Mouse (Mus musculus) frontal cortex, postnatal 36 days (tissue): Measurements from ENCODE around the gene Olfr1211.

Experiments
- DNase-seq, 2 experiments: peaks; one replicate each; pipeline ENCODE4 v3.0.0; 2022; ENCODE audit warnings: low spot score in 2 of 2

The Olfr1211 gene

DNA sequence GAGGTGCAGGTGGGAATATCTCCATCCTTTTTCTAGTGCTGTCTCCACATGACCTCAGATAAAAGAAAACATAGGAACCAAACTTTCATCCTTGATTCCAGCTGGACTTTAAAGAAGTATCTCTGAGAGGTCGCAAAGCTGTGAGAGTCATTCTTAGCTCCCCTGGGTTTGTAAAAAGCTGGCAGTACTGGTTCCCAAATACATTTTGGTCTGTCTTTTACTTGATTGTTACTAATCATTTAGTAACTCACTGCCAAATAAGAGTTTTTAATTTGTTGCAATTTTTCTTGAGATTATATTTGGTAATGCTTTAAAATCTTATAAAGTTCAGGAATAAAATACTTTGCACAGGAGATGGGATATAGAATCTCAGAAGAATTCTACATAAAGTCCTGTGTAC lies at the start of gene Olfr1211:
Olfr1211 (minus strand) TSS at position 101 of the 400 bp plus-strand sequence.
- no peak for DNase-seq

DNA sequence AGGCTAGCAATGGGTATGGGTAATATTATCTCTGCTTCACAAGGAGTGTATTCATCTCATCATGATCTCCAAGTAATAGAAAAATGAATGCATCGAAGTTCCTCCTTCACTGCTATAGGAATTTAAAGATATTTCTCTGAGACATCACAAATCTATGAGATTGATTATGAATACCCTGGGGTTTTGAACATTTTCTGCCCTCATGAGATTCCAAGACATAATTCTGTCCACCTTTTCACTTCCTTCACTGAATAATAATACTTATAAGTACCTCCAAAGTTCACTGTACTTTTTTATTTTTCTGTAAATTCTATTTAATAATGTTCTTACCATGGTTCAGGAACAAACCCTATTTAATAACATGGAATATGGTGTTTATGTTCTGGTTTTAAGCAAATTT lies 42.3 kb upstream of the Olfr1211 start, which contains the start of gene Gm13762:
Gm13762 (minus strand) TSS at position 101 of the 400 bp plus-strand sequence.
- DNase-seq, result no peak

- DNase-seq, result no peak
Measured at GRCm38 (mm10) chr2:88953669-88954068, 15.8 kb upstream of the Olfr1211 start, which contains the start of gene Olfr1212. Olfr1212 (plus strand) TSS chr2:88953969.

DNA sequence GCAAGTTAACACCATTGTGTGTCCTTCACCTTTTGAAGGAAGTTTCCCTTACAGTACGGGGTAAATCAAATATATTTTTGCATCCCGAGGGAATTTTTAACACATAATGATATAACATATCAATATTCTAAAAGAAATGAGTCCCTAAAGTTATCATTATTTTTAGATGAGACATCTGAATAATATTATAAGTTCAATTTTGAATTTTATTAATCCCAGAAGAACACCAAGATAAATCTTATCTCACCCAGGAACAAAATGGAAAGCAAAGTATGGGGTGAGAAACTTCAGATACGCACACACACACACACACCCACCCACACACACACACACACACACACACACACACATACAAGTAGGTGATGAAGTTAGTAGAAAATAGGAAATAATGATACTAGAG lies 22.9 kb downstream of the Olfr1211 start, which contains the start of gene Olfr1209:
Olfr1209 (minus strand) TSS at position 101 of the 400 bp plus-strand sequence.
- DNase-seq, result no peak

- no peak for DNase-seq
Measured at GRCm38 (mm10) chr2:88902211-88902610, 35.7 kb downstream of the Olfr1211 start, which contains the start of gene Olfr1208. Olfr1208 (minus strand) TSS chr2:88902311.
